ENCODE assay signal across 8 mouse cellular contexts in the genomic region with DNA sequence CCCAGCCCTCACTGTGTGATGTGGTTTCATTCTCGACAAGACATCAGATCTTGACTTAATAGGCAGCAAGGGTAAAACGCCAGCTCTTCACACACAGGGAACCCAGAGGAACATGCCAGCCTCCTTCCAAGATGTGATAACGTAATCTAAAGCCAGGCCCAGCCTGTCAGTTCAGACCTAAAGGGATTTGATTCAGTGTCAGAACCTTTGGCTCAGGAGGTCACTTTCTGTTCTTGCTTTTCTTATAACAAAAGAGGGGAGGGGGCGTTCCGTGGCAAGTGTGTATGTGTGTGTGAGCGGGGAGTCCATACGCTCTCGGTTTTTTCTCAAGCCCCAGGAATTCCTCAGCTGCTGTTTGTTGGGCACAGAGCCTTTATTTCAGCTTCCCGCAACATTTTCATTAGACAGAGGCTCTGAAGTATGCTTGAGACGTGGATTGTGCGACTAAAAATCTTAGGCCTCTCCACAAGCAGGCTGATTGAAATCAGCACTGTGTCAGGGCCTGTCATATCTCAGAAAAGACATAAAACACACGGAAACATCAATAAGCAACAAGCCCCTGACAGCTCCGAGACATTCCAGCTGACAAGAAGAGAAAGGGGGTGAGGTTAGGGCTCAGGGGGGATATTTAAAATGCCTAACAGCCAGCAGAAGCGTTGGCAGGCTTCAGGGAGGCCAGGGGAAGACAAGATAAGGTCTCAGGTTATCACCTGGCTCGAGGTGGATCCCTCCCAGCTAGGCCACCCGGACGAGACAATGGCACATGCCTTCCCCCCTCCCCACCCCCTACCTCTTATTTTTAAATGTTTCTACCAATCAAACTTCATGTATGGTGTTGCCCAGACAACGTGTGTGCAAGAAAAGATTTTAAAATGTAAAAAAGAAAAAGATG.
A peak's percentile ranks its signal among the peaks of the same experiment; 100 is the strongest.
DNase-seq lines count a peak whose midpoint lies in the region; ATAC-seq and TF ChIP-seq lines count a peak whose summit lies in the region.
"Had no signal": no experiment of that assay in that cellular context is flagged by ENCODE, and none has a peak within 500 bp of the region (broad histone marks: within the 10 kb centered on the region; RNA-seq: fewer than 3 reads in every experiment).

No protein-coding gene starts in this region.

- no peaks in the 10 kb centered on the region for H3K36me3 ChIP-seq in lung, embryonic 14.5 days (ENCODE audit: insufficient read depth)
- no peaks in the 10 kb centered on the region for H3K36me3 ChIP-seq in forebrain, embryonic 11.5 days (ENCODE audit: control insufficient read depth, insufficient read depth, low read length)
- no peaks in the 10 kb centered on the region for H3K36me3 ChIP-seq in intestine, embryonic 15.5 days
- no peaks in the 10 kb centered on the region for H3K36me3 ChIP-seq in stomach, embryonic 14.5 days (ENCODE audit: control insufficient read depth, insufficient read depth, low read length)

- ATAC-seq in lung, embryonic 14.5 days (ENCODE audit: insufficient read depth): peak; percentile 52; the same call in 1 of the 2 replicates
- peak; percentile 71 for ATAC-seq in forebrain, embryonic 11.5 days (replicated peaks; ENCODE audit: low FRiP score)
- ATAC-seq in intestine, embryonic 15.5 days: no peak
- no peak for ATAC-seq in stomach, embryonic 14.5 days (ENCODE audit: insufficient number of reproducible peaks, insufficient read depth, low FRiP score, low read depth)

- peak; percentile 47 for DNase-seq in lung, embryonic 14.5 days
- no peak for DNase-seq in lung, adult 2 months
- DNase-seq in forebrain, embryonic 11.5 days (ENCODE audit: low spot score): peak; percentile 54
- DNase-seq in T-cell, adult 2 months (ENCODE audit: low spot score): no peak
- DNase-seq in thymus, postnatal 14 days: no peak

- no peaks in the 10 kb centered on the region for H3K4me1 ChIP-seq in lung, embryonic 14.5 days (ENCODE audit: insufficient read depth)
- no peaks in the 10 kb centered on the region for H3K4me1 ChIP-seq in lung, adult 2 months (ENCODE audit: control insufficient read depth, insufficient read depth, low read length)
- H3K4me1 ChIP-seq in forebrain, embryonic 11.5 days (replicated peaks; ENCODE audit: control insufficient read depth, insufficient read depth, low read length): peaks cover 5% of the 10 kb centered on the region; the same call in 1 of the 2 replicates
- no peaks in the 10 kb centered on the region for H3K4me1 ChIP-seq in intestine, embryonic 15.5 days (replicated peaks)
- H3K4me1 ChIP-seq in stomach, embryonic 14.5 days (ENCODE audit: control insufficient read depth, insufficient read depth, low read length): peaks cover 7% of the 10 kb centered on the region; the same call in 1 of the 2 replicates

- no peak for TF ChIP-seq CTCF in lung, embryonic 14.5 days (IDR thresholded peaks at IDR 0.05; ENCODE audit: low read depth)
- TF ChIP-seq CTCF in lung, adult 2 months (IDR thresholded peaks at IDR 0.05; ENCODE audit: insufficient read depth, low read length): no peak

- no peak overlapping the region for H3K4me3 ChIP-seq in lung, embryonic 14.5 days (ENCODE audit: low read depth, low read length)
- H3K4me3 ChIP-seq in lung, adult 2 months (replicated peaks; ENCODE audit: extremely low read depth, low read depth, low read length): no peak overlapping the region
- H3K4me3 ChIP-seq in forebrain, embryonic 11.5 days (ENCODE audit: low read depth, low read length): no peak overlapping the region
- H3K4me3 ChIP-seq in intestine, embryonic 15.5 days (replicated peaks): no peak overlapping the region
- H3K4me3 ChIP-seq in stomach, embryonic 14.5 days (ENCODE audit: low read depth, low read length): no peak overlapping the region
- H3K4me3 ChIP-seq: left cerebral cortex, adult 2 months had no signal

- TF ChIP-seq POLR2A in lung, adult 2 months (IDR thresholded peaks at IDR 0.05; ENCODE audit: borderline replicate concordance, extremely low read depth, low read depth, low read length): no peak

- WGBS in lung, embryonic 14.5 days: 12% methylated on average over 18 of the region's 18 CpGs
- 29% methylated on average over 18 of the region's 18 CpGs for WGBS in lung, adult 2 months
- 15% methylated on average over 18 of the region's 18 CpGs for WGBS in forebrain, embryonic 11.5 days
- 27% methylated on average over 18 of the region's 18 CpGs for WGBS in intestine, embryonic 15.5 days
- WGBS in stomach, embryonic 14.5 days: 12% methylated on average over 18 of the region's 18 CpGs

- peak overlapping the region; percentile 44 for H3K4me2 ChIP-seq in lung, embryonic 14.5 days
- peak overlapping the region; percentile 15; the same call in 1 of the 2 replicates for H3K4me2 ChIP-seq in forebrain, embryonic 11.5 days (ENCODE audit: low read depth, low read length, severe bottlenecking)
- peak overlapping the region; percentile 32 for H3K4me2 ChIP-seq in intestine, embryonic 15.5 days (replicated peaks)
- H3K4me2 ChIP-seq in stomach, embryonic 14.5 days (replicated peaks; ENCODE audit: low read depth, low read length): peak overlapping the region; percentile 27

- 0 out of 2 replicates have a peak overlapping the region, but pooled peaks have one; percentile 12 for H3K27ac ChIP-seq in lung, embryonic 14.5 days (ENCODE audit: low read depth)
- H3K27ac ChIP-seq in forebrain, embryonic 11.5 days (ENCODE audit: low read depth, low read length): peak overlapping the region; percentile 37; the same call in 1 of the 2 replicates
- no peak overlapping the region for H3K27ac ChIP-seq in intestine, embryonic 15.5 days
- no peak overlapping the region for H3K27ac ChIP-seq in stomach, embryonic 14.5 days (ENCODE audit: low read length)
- H3K27ac ChIP-seq: left cerebral cortex, adult 2 months had no signal

- H3K27me3 ChIP-seq in lung, embryonic 14.5 days (ENCODE audit: insufficient read depth, low read length): no peaks in the 10 kb centered on the region
- no peaks in the 10 kb centered on the region for H3K27me3 ChIP-seq in forebrain, embryonic 11.5 days (ENCODE audit: control insufficient read depth, insufficient read depth, low read length)
- no peaks in the 10 kb centered on the region for H3K27me3 ChIP-seq in intestine, embryonic 15.5 days (replicated peaks)
- no peaks in the 10 kb centered on the region for H3K27me3 ChIP-seq in stomach, embryonic 14.5 days (ENCODE audit: control insufficient read depth, insufficient read depth, low read length)

- H3K9ac ChIP-seq in lung, embryonic 14.5 days: no peak overlapping the region
- H3K9ac ChIP-seq in forebrain, embryonic 11.5 days (ENCODE audit: low read length): 0 out of 2 replicates have a peak overlapping the region, but pooled peaks have one; percentile 27
- H3K9ac ChIP-seq in intestine, embryonic 15.5 days: no peak overlapping the region
- no peak overlapping the region for H3K9ac ChIP-seq in stomach, embryonic 14.5 days (replicated peaks; ENCODE audit: low read depth, low read length)

- no peaks in the 10 kb centered on the region for H3K9me3 ChIP-seq in lung, embryonic 14.5 days (ENCODE audit: low read depth, low read length)
- no peaks in the 10 kb centered on the region for H3K9me3 ChIP-seq in forebrain, embryonic 11.5 days (ENCODE audit: control insufficient read depth, low read length)
- H3K9me3 ChIP-seq in intestine, embryonic 15.5 days: no peaks in the 10 kb centered on the region
- no peaks in the 10 kb centered on the region for H3K9me3 ChIP-seq in stomach, embryonic 14.5 days (ENCODE audit: control insufficient read depth, low read depth, low read length)

Comparison
In these comparisons a context has a peak if more than half of its experiments do, and no peak if none do; other contexts are left out.
1. DNase-seq: peak in lung, embryonic 14.5 days (single experiment) and forebrain, embryonic 11.5 days (single experiment); none in lung, adult 2 months (single experiment), T-cell, adult 2 months (single experiment) and thymus, postnatal 14 days (single experiment).
2. ATAC-seq: peak in lung, embryonic 14.5 days (single experiment) and forebrain, embryonic 11.5 days (single experiment); none in intestine, embryonic 15.5 days (single experiment) and stomach, embryonic 14.5 days (single experiment).
3. H3K27ac ChIP-seq: peak in lung, embryonic 14.5 days (single experiment) and forebrain, embryonic 11.5 days (single experiment); none in intestine, embryonic 15.5 days (single experiment) and stomach, embryonic 14.5 days (single experiment).
4. Peak in every context shown above with its lines, with median percentiles within 50 percentile points of each other: H3K4me2 ChIP-seq.